ENCODE assay signal across 8 mouse cellular contexts in the genomic region with DNA sequence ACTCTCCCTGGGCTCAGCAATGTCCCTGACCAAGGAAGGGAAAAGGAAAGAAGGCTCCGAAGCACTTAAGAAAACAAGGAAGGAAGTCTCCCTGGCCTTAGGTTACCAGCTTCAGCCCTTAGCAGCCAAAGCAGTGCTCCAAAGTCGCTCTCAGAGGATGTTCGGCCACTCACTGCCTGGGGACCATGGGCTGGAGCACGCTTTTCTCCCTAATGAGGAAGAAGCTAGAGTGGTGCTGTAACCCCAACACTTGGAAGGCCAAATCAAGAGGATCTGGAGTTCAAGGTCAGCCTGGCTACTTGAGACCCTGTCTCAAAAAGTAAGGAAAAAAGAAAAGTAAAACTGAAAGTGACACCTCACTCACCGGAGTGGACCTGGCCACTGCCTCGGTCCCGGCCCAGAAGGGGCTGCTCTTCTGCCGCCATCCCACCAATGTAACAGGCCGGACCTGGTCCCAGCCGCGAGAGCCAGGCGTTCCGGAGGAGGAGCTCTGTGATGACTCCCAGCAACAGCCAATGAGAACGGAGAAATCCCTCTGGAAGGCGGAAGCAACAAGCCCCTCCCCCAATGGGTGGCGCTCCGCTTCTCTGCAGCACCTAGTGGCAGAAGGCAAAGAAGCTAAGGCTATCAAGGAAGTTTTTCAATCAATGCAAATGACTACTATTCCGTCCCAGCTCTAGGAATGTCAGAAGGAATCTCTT. TPM values are rescaled to one million over a fixed set of nuclear protein-coding genes. Genes with fewer than 3 reads are reported as not detected.
DNase-seq lines count a peak whose midpoint lies in the region; ATAC-seq lines count a peak whose summit lies in the region.

A gene (minus strand): TSS at position 525 of the 701 bp plus-strand sequence.

- H3K4me3 ChIP-seq in hindbrain, embryonic 11.5 days (ENCODE audit: low read depth, low read length): peak within 1 kb of the TSS; percentile 45

- H3K27me3 ChIP-seq in hindbrain, embryonic 11.5 days (ENCODE audit: control insufficient read depth, insufficient read depth, low read length): no peaks in the 10 kb centered on the region

- ATAC-seq in hindbrain, embryonic 11.5 days (ENCODE audit: low FRiP score): peak; percentile 91

- peak within 1 kb of the TSS; percentile 65 for H3K4me2 ChIP-seq in hindbrain, embryonic 11.5 days (replicated peaks; ENCODE audit: low read depth, low read length)

- WGBS in hindbrain, embryonic 11.5 days: 3% methylated on average over 18 of the region's 18 CpGs

- H3K9ac ChIP-seq in hindbrain, embryonic 11.5 days (ENCODE audit: low read depth, low read length): peak within 1 kb of the TSS; percentile 66

- 0 out of 2 replicates have a peak, but pooled peaks cover 5% of the 10 kb centered on the region for H3K4me1 ChIP-seq in hindbrain, embryonic 11.5 days (replicated peaks; ENCODE audit: control insufficient read depth, insufficient read depth, low read length)

- H3K36me3 ChIP-seq in hindbrain, embryonic 11.5 days (ENCODE audit: control insufficient read depth, insufficient read depth, low read length): no peaks in the 10 kb centered on the region

- no peaks in the 10 kb centered on the region for H3K9me3 ChIP-seq in hindbrain, embryonic 11.5 days (ENCODE audit: control insufficient read depth, low read length)

- no peak within 1 kb of the TSS for H3K27ac ChIP-seq in hindbrain, embryonic 11.5 days (ENCODE audit: low read depth, low read length)

- DNase-seq in Muller cell, postnatal 12 days (ENCODE audit: inconsistent ontology term): peak; percentile 98
- DNase-seq in cerebellum, adult 9-11 months: peak; percentile 95
- peak; percentile 76 to 94 for DNase-seq in frontal cortex, adult 2 months (ENCODE audit: extremely low spot score in 1 of 2, low spot score in 1 of 2)
- DNase-seq in hindbrain, embryonic 11.5 days (ENCODE audit: low spot score): peak; percentile 93
- peak; percentile 88 to 91 for DNase-seq in layer of hippocampus, postnatal 10 days (ENCODE audit: low spot score in 2 of 2)
- peak; percentile 98 for DNase-seq in lung, postnatal 10 days
- DNase-seq in ovary, postnatal 36 days (ENCODE audit: low spot score): peak; percentile 91
- peak; percentile 90 for DNase-seq in thymus, postnatal 25 days

RNA-seq across cellular contexts. Expression of the gene that starts here (rescaled TPM):
- polyA plus RNA-seq in frontal cortex, adult 2 months (2012; rRNA removed): 7.2 and 8.2 TPM in 2 replicates
- 2.1 and 3.7 TPM in 2 replicates for polyA plus RNA-seq in hindbrain, embryonic 11.5 days (2014; fragmentation: Nextera tagmentation; extraction: Ambion mirVana)
- total RNA-seq in layer of hippocampus, postnatal 10 days (2021): 1 to 10 TPM; 5.5 to 7.0 TPM
